9 mouse cellular contexts compared by ENCODE assay signal in genomic region chr4:47399824-47400223, GRCm38 (mm10). TPM values are rescaled to one million over a fixed set of nuclear protein-coding genes. Genes with fewer than 3 reads are reported as not detected.
A peak's percentile ranks its signal among the peaks of the same experiment; 100 is the strongest.
DNase-seq lines count a peak whose midpoint lies in the region; ATAC-seq and TF ChIP-seq lines count a peak whose summit lies in the region.
"Had no signal": no experiment of that assay in that cellular context is flagged by ENCODE, and none has a peak within 500 bp of the region (broad histone marks: within the 10 kb centered on the region; RNA-seq: fewer than 3 reads in every experiment).

No protein-coding gene starts in this region.

- H3K9me3 ChIP-seq in intestine, postnatal 0 days (ENCODE audit: control insufficient read depth): no peaks in the 10 kb centered on the region
- H3K9me3 ChIP-seq in intestine, embryonic 15.5 days: no peaks in the 10 kb centered on the region
- H3K9me3 ChIP-seq in E14TG2a.4 (ENCODE audit: low read length): no peaks in the 10 kb centered on the region
- H3K9me3 ChIP-seq: liver, embryonic 15.5 days had no signal

- H3K4me3 ChIP-seq in intestine, postnatal 0 days (ENCODE audit: low read depth, low read length): no peak overlapping the region
- H3K4me3 ChIP-seq in intestine, embryonic 15.5 days (replicated peaks): no peak overlapping the region
- no peak overlapping the region for H3K4me3 ChIP-seq in E14TG2a.4 (replicated peaks; ENCODE audit: low read length)
- no peak overlapping the region for H3K4me3 ChIP-seq in cortical plate, adult 2 months (ENCODE audit: insufficient read depth, low read length)
- H3K4me3 ChIP-seq: liver, embryonic 15.5 days had no signal

- TF ChIP-seq CTCF in intestine, postnatal 0 days (IDR thresholded peaks at IDR 0.05; ENCODE audit: low read depth): peak; percentile 94
- TF ChIP-seq CTCF in E14TG2a.4 (conservative IDR thresholded peaks at IDR 0.05; ENCODE audit: low read length): peak; percentile 33
- peak; percentile 68; the same call in 1 of the 2 replicates for TF ChIP-seq CTCF in cortical plate, adult 2 months (IDR thresholded peaks at IDR 0.05; ENCODE audit: extremely low read depth, insufficient read depth, low read length)

- peak; percentile 76 for DNase-seq in A20 (ENCODE audit: low read depth, low spot score)
- peak; percentile 48 for DNase-seq in lung, postnatal 14 days
- DNase-seq in left cerebral cortex, adult 8-10 months (ENCODE audit: low spot score in 2 of 2): no peak

- no peak for ATAC-seq in intestine, postnatal 0 days
- no peak for ATAC-seq in intestine, embryonic 15.5 days
- no peak for ATAC-seq in frontal cortex, adult (ENCODE audit: low TSS enrichment)

- H3K4me1 ChIP-seq in intestine, postnatal 0 days (replicated peaks; ENCODE audit: control insufficient read depth, insufficient read depth, low read length): no peaks in the 10 kb centered on the region
- no peaks in the 10 kb centered on the region for H3K4me1 ChIP-seq in intestine, embryonic 15.5 days (replicated peaks)
- no peaks in the 10 kb centered on the region for H3K4me1 ChIP-seq in E14TG2a.4 (replicated peaks; ENCODE audit: low read depth, low read length)
- no peaks in the 10 kb centered on the region for H3K4me1 ChIP-seq in cortical plate, adult 2 months (ENCODE audit: control insufficient read depth, insufficient read depth, low read length)
- H3K4me1 ChIP-seq: liver, embryonic 15.5 days had no signal

- no peak overlapping the region for H3K9ac ChIP-seq in intestine, postnatal 0 days (ENCODE audit: low read depth, low read length)
- no peak overlapping the region for H3K9ac ChIP-seq in intestine, embryonic 15.5 days
- H3K9ac ChIP-seq: liver, embryonic 15.5 days had no signal

- H3K27ac ChIP-seq in intestine, postnatal 0 days (ENCODE audit: low read depth, low read length): no peak overlapping the region
- no peak overlapping the region for H3K27ac ChIP-seq in intestine, embryonic 15.5 days
- no peak overlapping the region for H3K27ac ChIP-seq in cortical plate, adult 2 months (ENCODE audit: insufficient read depth, low read length)
- H3K27ac ChIP-seq: liver, embryonic 15.5 days had no signal

- no peak for TF ChIP-seq POLR2A in cortical plate, adult 2 months (IDR thresholded peaks at IDR 0.05; ENCODE audit: extremely low read depth, insufficient read depth, low read length)

- H3K27me3 ChIP-seq in intestine, postnatal 0 days (replicated peaks; ENCODE audit: control insufficient read depth, insufficient read depth, low read length): no peaks in the 10 kb centered on the region
- no peaks in the 10 kb centered on the region for H3K27me3 ChIP-seq in intestine, embryonic 15.5 days (replicated peaks)
- H3K27me3 ChIP-seq in E14TG2a.4 (ENCODE audit: insufficient read depth, low read length): no peaks in the 10 kb centered on the region
- H3K27me3 ChIP-seq: liver, embryonic 15.5 days had no signal

- peaks cover 17% of the 10 kb centered on the region for H3K36me3 ChIP-seq in intestine, postnatal 0 days (ENCODE audit: control insufficient read depth, insufficient read depth)
- 0 out of 2 replicates have a peak, but pooled peaks cover 2% of the 10 kb centered on the region for H3K36me3 ChIP-seq in intestine, embryonic 15.5 days
- H3K36me3 ChIP-seq in E14TG2a.4 (ENCODE audit: insufficient read depth, low read length): peaks cover 55% of the 10 kb centered on the region

- H3K4me2 ChIP-seq in intestine, postnatal 0 days (replicated peaks; ENCODE audit: low read depth): no peak overlapping the region
- H3K4me2 ChIP-seq in intestine, embryonic 15.5 days (replicated peaks): no peak overlapping the region
- H3K4me2 ChIP-seq: liver, embryonic 15.5 days had no signal

RNA-seq across cellular contexts. Expression of gene Tgfbr1, which starts 46.8 kb away (rescaled TPM):
- polyA plus RNA-seq in intestine, postnatal 0 days (2015; fragmentation: Nextera tagmentation; extraction: Ambion mirVana): 9.6 and 9.9 TPM in 2 replicates
- polyA plus RNA-seq in intestine, embryonic 15.5 days (2015; fragmentation: Nextera tagmentation; extraction: Ambion mirVana): 24.3 and 28.0 TPM in 2 replicates
- polyA plus RNA-seq in cortical plate, adult 2 months (2012; rRNA removed): 15.1 and 15.3 TPM in 2 replicates
- 10 to 100 TPM; 20.4 to 38.1 (median 27.9) TPM for total RNA-seq in left cerebral cortex, adult 8-10 months (2022)

Comparison
In these comparisons a context has a peak if more than half of its experiments do, and no peak if none do; other contexts are left out.
1. CTCF ChIP-seq: peak in every context shown above with its lines; median percentile 94 in intestine, postnatal 0 days; 68 in cortical plate, adult 2 months; 33 in E14TG2a.4.
2. DNase-seq: peak in A20 (single experiment) and lung, postnatal 14 days (single experiment); none in left cerebral cortex, adult 8-10 months (0 of 2).